Mouse (Mus musculus) cerebellum, adult 18-20 months (tissue): ENCODE data around the gene Mlxipl.
A peak's percentile ranks its signal among the peaks of the same experiment; 100 is the strongest.
"Not testable (repeated sequence)": the region's sequence is repeated elsewhere in the genome, so short reads cannot be mapped to it uniquely, and the experiment has no call there.

ENCODE experiments used
- DNase-seq, 2 experiments: peaks; one replicate each; pipeline ENCODE4 v3.0.0; 2021

Mlxipl gene

DNA sequence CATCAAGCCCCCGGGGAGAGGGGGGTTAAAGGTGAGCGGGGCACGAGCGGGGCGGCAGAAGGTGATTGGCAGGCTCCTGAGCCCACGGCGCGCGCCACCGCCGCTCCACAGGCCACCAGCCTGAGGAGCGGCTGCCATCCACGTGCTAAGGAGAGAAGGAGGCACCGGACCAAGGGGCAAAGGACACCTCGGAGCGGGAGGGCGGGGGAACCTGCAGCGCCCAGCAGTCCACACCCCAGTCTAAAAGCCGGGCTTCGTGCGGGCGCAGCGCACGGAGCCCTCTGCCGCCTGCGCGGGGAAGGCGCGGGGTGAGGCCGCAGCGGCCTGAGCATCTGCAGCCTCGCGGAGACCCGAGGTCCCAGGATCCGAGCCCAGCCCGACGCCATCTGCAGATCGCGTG lies at the start of gene Mlxipl:
Gene Mlxipl (plus strand): TSS at position 238 of the 400 bp plus-strand sequence.
- DNase-seq, result no peak

- no peak for DNase-seq
These were observed 49.6 kb upstream of the Mlxipl start for GRCm38 (mm10) chr5:135040059-135040458.

DNA sequence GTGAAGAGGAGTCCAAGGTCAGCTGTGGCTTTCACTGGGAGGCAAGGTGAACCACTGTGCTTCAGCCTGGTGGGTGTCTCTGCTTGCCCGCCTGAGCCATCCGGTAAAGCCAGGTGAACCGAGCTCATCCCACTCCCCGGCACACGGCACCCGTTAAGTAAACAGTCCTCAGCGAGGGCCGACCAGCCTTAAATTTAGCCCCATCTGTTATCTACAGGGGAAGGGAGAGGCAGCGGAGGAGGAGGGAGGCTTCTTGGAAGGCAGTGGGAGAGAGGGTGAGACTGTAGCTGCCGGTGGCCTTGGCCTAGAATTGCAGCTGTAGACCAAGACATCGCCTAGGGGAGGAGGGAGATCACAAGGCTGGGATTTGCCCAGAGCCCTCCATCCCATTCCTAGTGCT lies 48.9 kb upstream of the Mlxipl start:
- DNase-seq, result no peak

- DNase-seq, result no peak
These were observed 47.4 kb upstream of the Mlxipl start for GRCm38 (mm10) chr5:135042105-135042788.

DNA sequence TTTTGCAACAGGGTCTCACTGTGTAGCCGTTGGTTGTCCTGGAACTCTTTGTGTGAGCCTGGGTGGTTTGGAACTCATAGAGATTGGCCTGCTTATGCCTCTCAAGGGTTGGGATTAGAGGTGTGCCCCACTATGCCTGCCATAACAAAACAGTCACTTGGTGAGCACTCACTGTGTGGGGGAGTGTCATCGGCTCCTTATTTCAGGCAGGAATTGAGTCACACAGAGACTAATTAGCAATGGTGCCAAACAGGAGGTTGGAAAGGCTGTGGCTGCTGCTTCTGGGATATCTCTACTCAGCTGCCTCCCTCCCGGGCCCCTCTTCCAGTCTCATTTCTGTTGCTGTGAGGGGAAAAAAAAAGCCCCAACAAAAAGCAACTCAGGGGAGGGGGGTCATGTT lies 45.1 kb upstream of the Mlxipl start:
- no peak for DNase-seq

- DNase-seq, result no peak
These were observed 41.2 kb upstream of the Mlxipl start for GRCm38 (mm10) chr5:135048539-135048938.

- not testable (repeated sequence) for DNase-seq
These were observed 40.4 kb upstream of the Mlxipl start for GRCm38 (mm10) chr5:135049268-135049667.

- DNase-seq, result no peak
These were observed 36.3 kb upstream of the Mlxipl start for GRCm38 (mm10) chr5:135053356-135053755.

GRCm38 (mm10) chr5:135063629-135064381 lies 25.9 kb upstream of the Mlxipl start, which contains the start of gene Dnajc30:
Dnajc30 (plus strand) TSS chr5:135064202.
- peak; percentile 96 to 98 for DNase-seq

DNA sequence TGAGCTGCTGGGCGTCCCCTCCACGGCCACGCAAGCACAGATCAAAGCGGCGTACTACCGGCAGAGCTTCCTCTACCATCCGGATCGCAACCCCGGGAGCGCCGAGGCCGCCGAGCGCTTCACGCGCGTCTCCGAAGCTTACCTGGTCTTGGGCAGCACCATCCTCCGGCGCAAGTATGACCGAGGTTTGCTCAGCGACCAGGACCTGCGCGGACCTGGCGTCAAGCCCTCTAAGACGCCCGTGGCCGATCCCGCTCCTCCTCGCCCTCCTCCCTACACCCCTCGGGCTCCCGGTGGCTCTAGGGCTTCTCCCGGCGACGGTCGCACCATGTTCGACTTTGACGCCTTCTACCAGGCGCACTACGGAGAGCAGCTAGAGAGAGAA lies 25.3 kb upstream of the Mlxipl start:
- DNase-seq, result peak in 1 of 2 experiments; percentile 41

GRCm38 (mm10) chr5:135064909-135065446 lies 24.7 kb upstream of the Mlxipl start, which contains the start of gene Bud23:
Bud23 (minus strand) TSS chr5:135064959.
- DNase-seq, result not testable (repeated sequence)

DNA sequence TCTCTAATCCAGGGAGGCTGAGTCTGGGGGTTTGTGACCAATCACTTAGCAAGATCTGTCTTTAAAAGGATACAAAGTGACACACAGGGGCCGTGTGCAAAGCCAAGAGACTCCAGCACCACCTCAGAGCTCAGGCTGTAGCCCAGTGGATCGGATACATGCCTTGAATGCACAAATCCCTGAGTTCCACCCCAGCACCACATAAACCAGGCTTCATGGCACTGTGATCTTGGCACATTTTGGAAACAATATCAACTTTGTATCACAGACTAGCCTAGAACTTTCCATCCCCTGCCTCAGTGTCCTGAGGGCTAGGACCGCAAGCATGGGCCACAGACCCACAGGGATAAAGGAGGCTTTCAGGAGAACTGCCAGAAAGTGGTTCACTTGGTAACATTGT lies 23.7 kb upstream of the Mlxipl start:
- DNase-seq, result no peak

GRCm38 (mm10) chr5:135070448-135070847 lies 19.2 kb upstream of the Mlxipl start:
- DNase-seq, result no peak

- DNase-seq, result no peak
These were observed 17.6 kb upstream of the Mlxipl start for GRCm38 (mm10) chr5:135072061-135072460.

- DNase-seq, result no peak
These were observed 17.0 kb upstream of the Mlxipl start for GRCm38 (mm10) chr5:135072720-135073119.

GRCm38 (mm10) chr5:135073349-135074150 lies 16.1 kb upstream of the Mlxipl start:
- peak in 1 of 2 experiments; percentile 19 for DNase-seq

GRCm38 (mm10) chr5:135075655-135076054 lies 14.0 kb upstream of the Mlxipl start:
- DNase-seq, result no peak

- peak in 1 of 2 experiments; percentile 13 for DNase-seq
These were observed 13.3 kb upstream of the Mlxipl start for GRCm38 (mm10) chr5:135076368-135076767.

- DNase-seq, result peak; percentile 37
These were observed 12.7 kb upstream of the Mlxipl start for GRCm38 (mm10) chr5:135076931-135077505.

GRCm38 (mm10) chr5:135077564-135078481 lies 11.9 kb upstream of the Mlxipl start, which contains the start of gene Vps37d:
Vps37d (minus strand) TSS chr5:135078266.
- peak; percentile 91 to 99 for DNase-seq

- DNase-seq, result no peak
These were observed 11.2 kb upstream of the Mlxipl start for GRCm38 (mm10) chr5:135078482-135078810.
